Mouse (Mus musculus): Measurements from ENCODE around the gene Polk.

Polk gene

GRCm38 (mm10) chr13:96530064-96530463 is 12.3 kb downstream of the Polk start:
- no peak for ATAC-seq (ENCODE audit: insufficient number of reproducible peaks, low FRiP score, low TSS enrichment)

GRCm38 (mm10) chr13:96529542-96529941 is 12.8 kb downstream of the Polk start:
- ATAC-seq (ENCODE audit: insufficient number of reproducible peaks, low FRiP score, low TSS enrichment) = no peak

GRCm38 (mm10) chr13:96528776-96529175 is 13.6 kb downstream of the Polk start:
- ATAC-seq (ENCODE audit: insufficient number of reproducible peaks, low FRiP score, low TSS enrichment) = no peak

- ATAC-seq (ENCODE audit: insufficient number of reproducible peaks, low FRiP score, low TSS enrichment) = no peak
Observed at GRCm38 (mm10) chr13:96527856-96528255, 14.5 kb downstream of the Polk start.

GRCm38 (mm10) chr13:96527022-96527421 is 15.4 kb downstream of the Polk start:
- ATAC-seq (ENCODE audit: insufficient number of reproducible peaks, low FRiP score, low TSS enrichment) = no peak

GRCm38 (mm10) chr13:96521294-96521693 is 21.1 kb downstream of the Polk start:
- no peak for ATAC-seq (ENCODE audit: insufficient number of reproducible peaks, low FRiP score, low TSS enrichment)

GRCm38 (mm10) chr13:96517335-96517734 is 25.0 kb downstream of the Polk start:
- ATAC-seq (ENCODE audit: insufficient number of reproducible peaks, low FRiP score, low TSS enrichment) = no peak

GRCm38 (mm10) chr13:96516249-96516648 is 26.1 kb downstream of the Polk start:
- no peak for ATAC-seq (ENCODE audit: insufficient number of reproducible peaks, low FRiP score, low TSS enrichment)

GRCm38 (mm10) chr13:96514154-96514942 is 28.0 kb downstream of the Polk start:
- ATAC-seq (ENCODE audit: insufficient number of reproducible peaks, low FRiP score, low TSS enrichment) = no peak

GRCm38 (mm10) chr13:96511893-96512292 is 30.5 kb downstream of the Polk start:
- ATAC-seq (ENCODE audit: insufficient number of reproducible peaks, low FRiP score, low TSS enrichment) = no peak

GRCm38 (mm10) chr13:96511262-96511661 is 31.1 kb downstream of the Polk start:
- ATAC-seq (ENCODE audit: insufficient number of reproducible peaks, low FRiP score, low TSS enrichment) = no peak

- no peak for ATAC-seq (ENCODE audit: insufficient number of reproducible peaks, low FRiP score, low TSS enrichment)
Observed at GRCm38 (mm10) chr13:96510635-96511034, 31.7 kb downstream of the Polk start.

GRCm38 (mm10) chr13:96507541-96507940 is 34.8 kb downstream of the Polk start:
- ATAC-seq (ENCODE audit: insufficient number of reproducible peaks, low FRiP score, low TSS enrichment) = no peak

GRCm38 (mm10) chr13:96506313-96506712 is 36.1 kb downstream of the Polk start:
- ATAC-seq (ENCODE audit: insufficient number of reproducible peaks, low FRiP score, low TSS enrichment) = no peak

GRCm38 (mm10) chr13:96505661-96506060 is 36.7 kb downstream of the Polk start:
- ATAC-seq (ENCODE audit: insufficient number of reproducible peaks, low FRiP score, low TSS enrichment) = no peak

GRCm38 (mm10) chr13:96499891-96500290 is 42.5 kb downstream of the Polk start:
- no peak for ATAC-seq (ENCODE audit: insufficient number of reproducible peaks, low FRiP score, low TSS enrichment)

- no peak for ATAC-seq (ENCODE audit: insufficient number of reproducible peaks, low FRiP score, low TSS enrichment)
Observed at GRCm38 (mm10) chr13:96496630-96497029, 45.7 kb downstream of the Polk start.

- ATAC-seq (ENCODE audit: insufficient number of reproducible peaks, low FRiP score, low TSS enrichment) = no peak
Observed at GRCm38 (mm10) chr13:96490433-96490832, 51.9 kb downstream of the Polk start, which contains the start of gene Gm17622. Gene Gm17622, plus strand, starts transcription at chr13:96490733.

GRCm38 (mm10) chr13:96487968-96488367 is 54.4 kb downstream of the Polk start:
- no peak for ATAC-seq (ENCODE audit: insufficient number of reproducible peaks, low FRiP score, low TSS enrichment)

- ATAC-seq (ENCODE audit: insufficient number of reproducible peaks, low FRiP score, low TSS enrichment) = no peak
Observed at GRCm38 (mm10) chr13:96487230-96487629, 55.1 kb downstream of the Polk start.

GRCm38 (mm10) chr13:96478991-96479390 is 63.4 kb downstream of the Polk start:
- ATAC-seq (ENCODE audit: insufficient number of reproducible peaks, low FRiP score, low TSS enrichment) = no peak

- ATAC-seq (ENCODE audit: insufficient number of reproducible peaks, low FRiP score, low TSS enrichment) = no peak
Observed at GRCm38 (mm10) chr13:96477226-96477625, 65.2 kb downstream of the Polk start.

Measured in cerebellum, adult (tissue).